Mouse (Mus musculus) testis, adult 2 months (tissue): ENCODE results near the gene Mrpl47.

ENCODE experiments used
- CTCF ChIP-seq: fragments of 200-500 bp; IDR thresholded peaks from 2 replicates; pipeline ENCODE4 v1.5.1; 2012; ENCODE audit warnings: low read depth, mild to moderate bottlenecking, inconsistent platforms, low read length, moderate library complexity; ENCODE audit not compliant: control insufficient read depth, insufficient read depth, insufficient replicate concordance
- POLR2A ChIP-seq: fragments of 200-500 bp; IDR thresholded peaks from 2 replicates; pipeline ENCODE4 v1.6.1; 2012; ENCODE audit warnings: low read depth, mild to moderate bottlenecking, inconsistent platforms, low read length, moderate library complexity; ENCODE audit not compliant: control insufficient read depth

DNA sequence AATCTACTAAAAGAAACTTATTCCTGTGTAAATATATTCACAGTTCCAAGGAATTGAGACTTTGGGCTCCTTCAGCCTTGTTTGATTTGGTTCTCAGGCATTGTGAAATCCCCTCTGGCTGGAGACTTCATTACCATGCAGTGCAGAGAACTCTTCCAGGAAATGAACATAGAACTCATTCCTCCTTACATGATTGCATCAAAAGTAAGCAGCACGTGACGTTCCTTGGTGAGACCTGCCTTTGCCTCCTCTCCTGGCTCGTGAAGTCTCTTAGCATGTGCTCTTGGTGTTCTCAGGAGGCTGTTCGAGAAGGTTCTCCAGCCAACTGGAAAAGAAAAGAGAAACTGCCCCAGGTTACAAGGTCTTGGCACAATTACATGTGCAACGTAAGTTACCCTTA lies 19.1 kb downstream of the Mrpl47 start:
- TF ChIP-seq POLR2A (no peak), CTCF (no peak)
